Mouse (Mus musculus): ENCODE results near the gene Ulk3. TPM values are rescaled to one million over a fixed set of nuclear protein-coding genes. Genes with fewer than 3 reads are reported as not detected.

Ulk3 gene
- polyA plus RNA-seq, 1 experiment from 2014 or later = 20.7 TPM

DNA sequence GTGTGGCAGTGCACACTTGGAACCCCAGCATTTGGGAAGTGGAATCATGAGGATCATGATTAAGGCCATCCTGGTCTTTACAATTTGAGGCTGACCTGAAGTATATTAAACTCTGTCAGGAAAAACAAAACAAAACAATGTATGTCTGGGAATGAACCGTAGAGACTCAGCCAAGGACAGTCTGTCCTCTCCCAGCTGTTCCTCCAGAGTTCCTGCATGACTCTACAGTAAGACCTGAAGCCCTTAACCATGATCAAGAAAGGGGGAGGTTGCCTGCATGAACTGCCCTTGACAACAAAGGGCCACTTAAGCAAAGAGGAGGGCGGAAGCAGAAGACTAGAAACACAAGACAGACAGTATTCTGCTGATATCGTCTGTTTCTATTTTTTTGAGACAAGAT lies 13.7 kb upstream of the Ulk3 start:
- Histone ChIP-seq H3K9me3 (no peaks in the 10 kb centered on the region), H3K27me3 (replicated peaks) (no peaks in the 10 kb centered on the region), H3K4me3 (no peak overlapping the region), H3K27ac (no peak overlapping the region), H3K9ac (no peak overlapping the region), H3K4me2 (replicated peaks) (no peak overlapping the region), H3K4me1 (no peaks in the 10 kb centered on the region), H3K36me3 (peaks cover 53% of the 10 kb centered on the region)
- 88% methylated on average over 3 of the region's 3 CpGs for WGBS
- no peak for ATAC-seq (ENCODE audit: low FRiP score, low read depth)

DNA sequence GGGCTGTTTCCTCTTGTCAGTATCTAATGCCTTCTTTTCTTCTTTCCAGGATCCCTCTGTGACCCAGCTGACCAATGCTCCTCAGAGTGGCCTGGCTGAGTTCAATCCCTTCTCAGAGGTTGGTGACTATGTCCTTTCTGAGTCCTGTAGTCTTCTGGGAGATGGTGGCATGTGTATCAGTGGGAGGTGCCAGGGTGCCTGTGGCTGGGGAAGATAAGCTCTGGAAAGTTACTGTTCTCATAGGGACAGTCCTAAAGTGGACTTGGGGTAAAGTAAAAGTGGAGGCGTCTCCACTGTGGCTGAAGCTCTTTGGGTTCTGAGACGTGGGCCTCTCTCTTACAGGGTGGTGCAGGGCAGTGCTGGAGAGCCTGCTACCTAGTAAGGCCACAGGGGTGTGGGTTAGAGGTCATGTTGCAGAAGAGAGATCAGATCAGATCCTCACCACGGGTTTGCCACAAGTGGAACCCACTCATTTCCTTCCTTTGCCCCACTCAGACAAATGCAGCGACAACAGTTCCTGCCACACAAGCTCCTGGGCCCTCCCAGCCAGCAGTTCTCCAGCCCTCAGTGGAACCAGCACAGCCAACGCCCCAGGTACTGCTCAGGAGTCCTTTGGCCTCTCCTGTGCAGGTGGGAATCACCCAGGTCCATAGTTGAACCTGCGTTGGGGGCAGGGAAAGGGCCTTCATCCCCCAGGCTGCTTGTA lies 12.0 kb upstream of the Ulk3 start:
- no peak overlapping the region for H3K4me3 ChIP-seq
- no peak overlapping the region for H3K27ac ChIP-seq
- H3K27me3 ChIP-seq (replicated peaks) = no peaks in the 10 kb centered on the region
- whole genome bisulfite sequencing = 84% methylated on average over 6 of the region's 6 CpGs
- H3K4me1 ChIP-seq = no peaks in the 10 kb centered on the region
- no peak overlapping the region for H3K4me2 ChIP-seq (replicated peaks)
- peaks cover 61% of the 10 kb centered on the region for H3K36me3 ChIP-seq
- no peak for ATAC-seq (ENCODE audit: low FRiP score, low read depth)
- no peaks in the 10 kb centered on the region for H3K9me3 ChIP-seq
- no peak overlapping the region for H3K9ac ChIP-seq

DNA sequence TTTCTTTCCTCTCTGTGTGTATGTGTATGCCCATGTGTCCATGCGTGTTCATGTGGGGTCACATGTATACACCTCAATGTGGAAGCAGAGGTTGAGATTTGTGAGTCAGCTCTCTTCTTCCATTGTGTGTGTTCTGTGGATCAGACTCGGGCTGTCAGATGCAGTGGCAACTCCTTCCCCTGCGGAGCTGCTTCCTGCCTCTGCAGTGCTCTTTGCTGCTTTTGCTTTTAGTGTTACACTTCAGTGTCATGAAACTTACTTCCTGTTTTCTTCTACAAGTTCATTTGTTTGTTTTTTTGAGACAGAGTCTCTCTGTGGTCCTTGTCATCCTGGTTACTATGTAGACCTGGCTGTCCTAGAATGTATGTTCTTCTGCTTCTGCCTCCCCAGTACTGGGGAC lies 4.3 kb upstream of the Ulk3 start:
- H3K36me3 ChIP-seq = peaks cover 70% of the 10 kb centered on the region
- H3K4me2 ChIP-seq (replicated peaks) = no peak overlapping the region
- no peak overlapping the region for H3K27ac ChIP-seq
- no peaks in the 10 kb centered on the region for H3K27me3 ChIP-seq (replicated peaks)
- peaks cover 11% of the 10 kb centered on the region for H3K4me1 ChIP-seq
- no peak overlapping the region for H3K9ac ChIP-seq
- H3K9me3 ChIP-seq = no peaks in the 10 kb centered on the region
- 82% methylated on average over 3 of the region's 3 CpGs for WGBS
- ATAC-seq (ENCODE audit: low FRiP score, low read depth) = no peak
- H3K4me3 ChIP-seq = no peak overlapping the region

DNA sequence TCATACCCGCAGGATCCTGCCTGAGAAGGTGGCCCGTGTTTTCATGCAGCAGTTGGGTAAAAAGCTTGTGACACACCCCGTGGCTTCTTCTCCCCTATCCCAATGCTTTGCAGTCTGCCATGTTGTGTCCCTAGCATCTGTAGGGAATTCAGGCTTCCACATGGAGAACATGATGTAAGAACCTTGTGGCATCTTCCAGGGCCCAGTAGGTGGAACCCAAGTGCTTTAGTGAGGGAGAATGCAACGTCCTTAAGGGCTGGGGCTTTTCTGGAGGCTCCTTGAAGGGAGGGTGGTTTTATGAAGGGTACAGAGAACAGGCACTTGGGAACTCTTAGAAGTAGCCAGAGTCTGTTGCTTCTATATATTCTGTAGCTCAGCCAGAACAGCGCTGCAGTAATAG lies 1.5 kb downstream of the Ulk3 start:
- Histone ChIP-seq H3K27me3 (replicated peaks) (no peaks in the 10 kb centered on the region), H3K36me3 (peaks cover 48% of the 10 kb centered on the region), H3K4me1 (peaks cover 15% of the 10 kb centered on the region), H3K4me2 (replicated peaks) (peak overlapping the region; percentile 87; the same call in 1 of the 2 replicates), H3K4me3 (no peak overlapping the region), H3K9me3 (no peaks in the 10 kb centered on the region), H3K27ac (no peak overlapping the region), H3K9ac (no peak overlapping the region)
- ATAC-seq (ENCODE audit: low FRiP score, low read depth) = no peak
- WGBS = 38% methylated on average over 5 of the region's 5 CpGs

DNA sequence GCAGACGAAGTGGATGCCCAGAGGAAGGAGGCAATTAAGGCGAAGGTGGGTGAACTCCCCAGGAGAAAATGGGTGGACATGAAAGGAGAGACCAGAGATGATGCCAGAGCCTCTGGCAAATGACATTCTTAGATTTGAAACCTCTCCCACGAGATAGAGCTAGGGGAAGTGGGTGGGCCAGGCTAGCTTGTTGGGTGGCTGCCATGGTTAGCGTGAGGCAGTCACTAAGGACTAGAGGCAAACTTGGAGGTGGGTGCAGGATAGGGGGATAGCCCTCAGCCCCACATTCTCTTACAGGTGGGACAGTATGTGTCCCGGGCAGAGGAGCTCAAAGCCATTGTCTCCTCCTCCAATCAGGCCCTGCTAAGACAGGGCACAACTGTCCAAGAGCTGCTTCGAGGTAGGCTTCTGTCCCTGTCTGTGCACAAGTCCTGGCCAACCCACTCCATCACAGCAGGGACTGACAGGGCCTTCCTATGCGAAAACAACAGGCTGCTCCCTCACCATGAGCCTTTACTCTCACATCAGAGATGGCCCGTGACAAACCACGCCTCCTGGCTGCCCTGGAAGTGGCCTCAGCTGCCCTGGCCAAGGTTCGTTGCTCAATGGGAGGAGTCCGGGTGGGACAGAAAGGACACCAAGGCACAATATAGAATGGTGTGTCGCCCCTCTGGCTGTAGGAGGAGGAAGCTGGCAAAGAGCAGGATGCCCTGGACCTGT lies 4.4 kb downstream of the Ulk3 start:
- no peak for ATAC-seq (ENCODE audit: low FRiP score, low read depth)
- H3K27ac ChIP-seq = no peak overlapping the region
- H3K9ac ChIP-seq = no peak overlapping the region
- 52% methylated on average over 12 of the region's 12 CpGs for WGBS
- no peak overlapping the region for H3K4me3 ChIP-seq
- no peaks in the 10 kb centered on the region for H3K27me3 ChIP-seq (replicated peaks)
- peaks cover 26% of the 10 kb centered on the region for H3K4me1 ChIP-seq
- H3K36me3 ChIP-seq = peaks cover 30% of the 10 kb centered on the region
- H3K4me2 ChIP-seq (replicated peaks) = no peak overlapping the region
- H3K9me3 ChIP-seq = no peaks in the 10 kb centered on the region

DNA sequence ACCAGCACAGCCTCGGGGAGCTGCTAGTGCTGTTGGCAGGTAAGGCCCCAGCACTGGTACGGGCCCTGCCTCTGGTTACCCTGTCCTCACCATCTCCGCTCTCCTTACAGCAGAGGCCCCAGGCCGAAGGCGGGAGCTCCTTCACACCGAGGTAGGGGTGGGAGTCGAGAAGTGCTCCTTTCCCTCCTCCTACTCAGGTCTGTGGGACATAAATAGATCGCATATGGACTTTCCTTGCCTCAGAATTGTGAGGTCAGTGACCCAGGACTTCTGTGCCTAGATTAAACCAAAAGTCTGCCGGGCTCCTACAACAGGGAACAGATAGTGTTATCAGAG lies 4.9 kb downstream of the Ulk3 start:
- no peak overlapping the region for H3K27ac ChIP-seq
- peaks cover 30% of the 10 kb centered on the region for H3K36me3 ChIP-seq
- no peak overlapping the region for H3K9ac ChIP-seq
- peaks cover 25% of the 10 kb centered on the region for H3K4me1 ChIP-seq
- 80% methylated on average over 9 of the region's 9 CpGs for WGBS
- H3K4me3 ChIP-seq = no peak overlapping the region
- ATAC-seq (ENCODE audit: low FRiP score, low read depth) = no peak
- H3K27me3 ChIP-seq (replicated peaks) = no peaks in the 10 kb centered on the region
- H3K9me3 ChIP-seq = no peaks in the 10 kb centered on the region
- H3K4me2 ChIP-seq (replicated peaks) = no peak overlapping the region

DNA sequence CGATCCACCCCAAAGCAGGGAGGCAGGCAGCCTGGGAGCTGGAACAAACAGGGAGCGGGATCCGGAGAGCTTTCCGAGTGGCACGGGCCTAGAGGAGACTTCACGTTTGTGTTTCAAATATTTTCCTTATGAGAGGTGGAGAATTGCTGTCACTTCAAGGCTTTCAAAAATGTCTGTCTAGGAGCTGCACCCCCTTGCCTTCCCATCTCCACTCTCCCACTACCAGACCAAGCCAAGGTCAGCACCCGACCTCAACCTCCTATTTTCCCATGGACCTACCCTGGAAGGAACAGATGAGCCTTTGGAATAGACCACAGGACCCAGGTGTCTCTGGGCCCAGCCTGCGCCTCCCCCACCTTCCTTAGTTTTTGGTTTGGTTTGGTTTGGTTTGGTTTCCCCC lies 8.0 kb downstream of the Ulk3 start:
- Histone ChIP-seq H3K27me3 (replicated peaks) (no peaks in the 10 kb centered on the region), H3K4me2 (replicated peaks) (no peak overlapping the region), H3K4me3 (no peak overlapping the region), H3K27ac (no peak overlapping the region), H3K36me3 (peaks cover 26% of the 10 kb centered on the region), H3K4me1 (peaks cover 34% of the 10 kb centered on the region), H3K9ac (no peak overlapping the region), H3K9me3 (no peaks in the 10 kb centered on the region)
- no peak for ATAC-seq (ENCODE audit: low FRiP score, low read depth)
- WGBS = 90% methylated on average over 8 of the region's 8 CpGs

DNA sequence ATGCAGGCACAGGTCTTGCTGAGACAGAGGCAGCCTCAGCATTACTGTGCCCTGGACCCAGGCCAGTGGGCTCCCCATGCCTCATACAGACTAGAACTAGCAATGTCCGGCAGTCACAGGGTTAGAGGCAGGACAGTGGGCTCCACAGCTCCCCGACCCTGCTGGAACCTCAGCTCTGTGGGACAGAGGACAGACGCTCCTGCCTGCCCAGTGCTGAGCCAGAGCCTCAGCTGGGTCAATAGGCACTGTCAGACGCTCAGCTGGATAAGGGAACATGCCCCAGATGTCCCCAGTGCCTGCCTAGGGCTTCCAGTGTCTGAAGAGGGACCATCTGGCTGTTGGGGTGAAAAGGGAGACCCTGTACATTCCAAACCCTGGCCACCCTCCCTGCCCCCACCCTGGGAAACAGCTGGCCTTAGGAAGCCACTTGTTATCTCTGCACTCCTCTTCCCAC lies 8.7 kb downstream of the Ulk3 start:
- Histone ChIP-seq H3K4me2 (replicated peaks) (0 out of 2 replicates have a peak overlapping the region, but pooled peaks have one; percentile 12), H3K9me3 (no peaks in the 10 kb centered on the region), H3K4me3 (no peak overlapping the region), H3K36me3 (peaks cover 22% of the 10 kb centered on the region), H3K27me3 (replicated peaks) (no peaks in the 10 kb centered on the region), H3K4me1 (peaks cover 34% of the 10 kb centered on the region), H3K9ac (no peak overlapping the region), H3K27ac (no peak overlapping the region)
- WGBS = 18% methylated on average over 4 of the region's 4 CpGs
- no peak for ATAC-seq (ENCODE audit: low FRiP score, low read depth)

DNA sequence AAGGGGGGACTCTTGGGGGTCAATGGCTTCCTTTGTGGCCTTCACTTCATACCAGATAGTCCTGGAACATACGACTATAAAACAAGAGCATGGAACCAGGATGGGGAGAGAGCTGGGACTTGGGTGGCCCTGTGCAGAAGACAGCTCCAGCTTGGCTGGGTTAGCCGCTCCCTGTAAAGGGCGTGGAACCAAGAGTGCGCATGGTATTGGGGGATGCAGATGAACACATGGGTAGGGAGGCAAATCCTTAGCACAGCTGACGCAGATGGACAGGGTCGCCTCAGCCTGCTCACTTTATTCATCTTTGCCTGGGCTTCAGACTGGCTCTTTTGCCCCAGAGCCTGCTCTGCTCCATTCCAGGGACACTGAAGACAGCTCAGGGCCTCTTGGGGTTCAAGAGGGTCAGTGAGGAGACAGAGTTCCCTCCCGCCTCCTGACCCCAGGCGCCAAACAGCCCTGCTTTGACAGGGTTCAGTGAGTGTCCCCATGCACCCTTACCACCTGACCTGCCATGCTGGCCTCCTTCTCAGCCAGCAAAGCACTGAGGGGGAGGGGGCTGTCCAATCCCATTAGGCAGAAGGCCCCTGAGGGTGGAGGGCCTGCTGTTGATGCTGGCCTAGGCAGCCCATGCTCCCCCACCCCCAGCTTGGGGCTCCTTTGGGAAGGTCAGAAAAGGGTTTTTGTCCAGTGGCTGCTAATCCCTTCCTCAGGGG lies 9.8 kb downstream of the Ulk3 start:
- Histone ChIP-seq H3K27ac (no peak overlapping the region), H3K9ac (0 out of 2 replicates have a peak overlapping the region, but pooled peaks have one; percentile 26), H3K4me2 (replicated peaks) (no peak overlapping the region), H3K27me3 (replicated peaks) (no peaks in the 10 kb centered on the region), H3K4me1 (peaks cover 34% of the 10 kb centered on the region), H3K36me3 (peaks cover 14% of the 10 kb centered on the region), H3K9me3 (no peaks in the 10 kb centered on the region), H3K4me3 (no peak overlapping the region)
- 59% methylated on average over 8 of the region's 8 CpGs for WGBS
- ATAC-seq (ENCODE audit: low FRiP score, low read depth) = no peak

DNA sequence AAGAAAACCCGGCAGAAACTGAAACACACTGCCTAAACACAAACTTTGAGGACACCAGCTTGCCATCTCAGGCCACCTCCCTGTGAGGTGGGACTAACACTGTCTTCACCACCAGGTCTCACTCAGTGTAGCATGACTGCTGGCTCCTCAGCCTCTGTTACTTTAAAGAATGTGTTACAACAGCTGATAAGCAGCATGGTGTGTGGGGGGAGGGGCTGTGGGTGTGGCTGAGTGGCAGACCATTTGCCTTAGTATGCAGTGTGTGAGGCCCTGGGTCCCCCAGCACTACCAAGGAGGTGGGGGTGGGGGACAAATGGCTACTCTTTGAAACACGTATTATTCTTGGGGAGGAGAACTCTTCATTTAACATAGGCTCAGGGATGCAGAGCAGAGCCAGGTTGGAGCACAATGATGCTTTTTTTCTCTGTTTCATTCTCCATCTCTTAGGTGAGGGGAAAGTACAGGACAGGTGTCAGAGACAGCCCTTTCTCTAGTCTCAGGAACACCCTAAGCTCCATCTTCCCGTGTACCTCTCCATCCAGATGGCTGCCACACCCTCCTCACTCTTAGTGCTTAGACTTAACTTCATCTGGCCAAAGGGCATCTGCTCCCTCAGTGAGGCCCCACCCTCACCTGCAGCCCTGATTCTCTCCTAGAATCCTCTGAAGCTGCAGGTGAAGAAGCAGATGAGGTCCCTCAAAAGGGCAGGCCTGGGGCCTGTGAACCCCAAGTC lies 11.5 kb downstream of the Ulk3 start:
- ATAC-seq (ENCODE audit: low FRiP score, low read depth) = no peak
- Histone ChIP-seq H3K4me2 (replicated peaks) (no peak overlapping the region), H3K4me1 (peaks cover 34% of the 10 kb centered on the region), H3K4me3 (no peak overlapping the region), H3K27me3 (replicated peaks) (peaks cover 13% of the 10 kb centered on the region), H3K9ac (no peak overlapping the region), H3K36me3 (no peaks in the 10 kb centered on the region), H3K9me3 (no peaks in the 10 kb centered on the region), H3K27ac (no peak overlapping the region)
- 6% methylated on average over 3 of the region's 3 CpGs for WGBS

DNA sequence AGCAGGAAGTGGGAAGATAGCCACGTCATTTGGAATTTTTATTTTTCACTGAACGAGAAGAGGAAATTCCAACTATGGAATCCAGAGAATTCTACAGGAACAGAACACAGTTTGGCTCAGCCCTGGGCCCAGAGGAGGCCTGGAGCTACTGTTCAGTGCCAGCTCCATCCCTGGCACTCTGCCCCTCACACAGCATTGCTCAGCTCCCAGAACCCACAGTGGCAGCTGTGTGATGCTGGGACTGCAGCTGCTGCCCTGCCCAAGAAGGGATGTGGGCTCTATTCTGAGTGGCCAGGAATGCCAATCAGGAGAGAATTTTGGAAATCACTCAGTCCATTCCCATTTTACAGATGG lies 12.1 kb downstream of the Ulk3 start:
- Histone ChIP-seq H3K9me3 (no peaks in the 10 kb centered on the region), H3K27ac (no peak overlapping the region)
- no peak for ATAC-seq (ENCODE audit: low FRiP score, low read depth)

DNA sequence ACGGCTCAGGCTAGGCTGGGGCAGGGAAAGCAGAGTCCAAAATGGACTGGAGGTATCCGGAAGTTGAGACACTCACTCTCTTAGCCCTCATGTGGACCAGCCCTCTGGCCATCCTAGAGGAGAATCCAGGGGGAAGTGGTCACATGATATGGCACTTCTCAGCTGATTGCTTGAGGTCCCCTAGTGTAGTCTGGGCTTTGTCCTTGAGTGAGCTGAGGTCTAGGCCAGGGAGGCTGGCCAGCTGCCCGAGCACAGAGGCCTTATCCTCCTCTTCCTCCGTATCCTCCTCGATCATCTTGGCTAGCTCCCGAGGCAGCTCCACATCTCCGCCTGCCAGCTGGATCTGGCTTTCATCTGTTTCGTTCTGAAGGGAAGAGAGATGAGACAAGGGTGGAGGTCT lies 12.8 kb downstream of the Ulk3 start:
- ATAC-seq (ENCODE audit: low FRiP score, low read depth) = no peak
- Histone ChIP-seq H3K27me3 (replicated peaks) (peaks cover 25% of the 10 kb centered on the region), H3K4me3 (no peak overlapping the region), H3K9me3 (no peaks in the 10 kb centered on the region), H3K9ac (no peak overlapping the region), H3K36me3 (no peaks in the 10 kb centered on the region), H3K4me1 (peaks cover 42% of the 10 kb centered on the region), H3K4me2 (replicated peaks) (no peak overlapping the region), H3K27ac (no peak overlapping the region)
- 73% methylated on average over 8 of the region's 8 CpGs for WGBS

More for the DNA sequence above, 12.1 kb downstream of the Ulk3 start:
- Histone ChIP-seq H3K36me3 (no peaks in the 10 kb centered on the region), H3K9ac (no peak overlapping the region), H3K4me1 (peaks cover 38% of the 10 kb centered on the region), H3K4me2 (replicated peaks) (no peak overlapping the region), H3K4me3 (no peak overlapping the region), H3K27me3 (replicated peaks) (peaks cover 19% of the 10 kb centered on the region)
- 77% methylated on average over 2 of the region's 2 CpGs for WGBS

Measured in neural tube, embryonic 12.5 days (tissue).